Mouse (Mus musculus): ENCODE measurements at regions not wholly inside any gene's neighbourhood (a gene's known extent, or its start where the extent isn't known, plus 50 kb on each side); places are given as distances from the start of the nearest gene placed in this dataset.

DNA sequence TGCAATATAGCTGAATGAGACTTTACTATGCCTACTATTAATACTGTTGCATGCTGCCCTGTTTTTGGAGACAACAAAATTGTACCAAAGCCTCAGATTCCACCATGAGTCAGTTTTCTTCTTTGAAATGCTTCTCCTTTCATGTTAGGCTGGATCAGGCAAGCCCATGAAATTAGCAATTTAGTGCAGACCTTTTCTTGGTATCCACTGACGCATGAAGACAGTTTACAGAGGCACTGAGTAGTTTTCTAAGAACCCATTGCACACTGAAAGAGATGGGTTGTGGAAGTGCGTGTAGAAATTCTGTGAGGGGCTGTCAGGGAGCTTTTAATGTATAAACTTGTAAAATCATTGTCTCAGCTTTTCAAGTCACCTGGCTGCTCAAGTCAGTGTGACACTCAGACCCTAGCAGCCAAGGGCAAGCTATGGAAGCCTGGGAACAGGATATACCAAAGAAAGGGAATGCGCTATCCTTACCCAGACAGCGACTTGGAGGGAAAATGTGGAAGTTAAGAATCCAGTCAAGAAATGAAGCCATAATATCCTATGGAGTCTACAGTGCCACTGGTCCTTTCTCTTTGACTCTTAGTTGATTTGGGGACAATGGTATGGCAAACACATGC lies 323.1 kb downstream of the Mef2c start:
- Histone ChIP-seq H3K9ac (ENCODE audit: control insufficient read depth, low read depth, low read length, poor library complexity, severe bottlenecking) (no peak overlapping the region), H3K9me3 (replicated peaks; ENCODE audit: insufficient read depth, low read length) (no peaks in the 10 kb centered on the region), H3K4me3 (ENCODE audit: control insufficient read depth in 1 of 2, insufficient read depth in 1 of 2, low read depth in 2 of 2, low read length in 2 of 2) (no peak overlapping the region), H3K36me3 (ENCODE audit: control insufficient read depth in 1 of 2, insufficient read depth in 2 of 2, low read length in 2 of 2) (no peaks in the 10 kb centered on the region), H3K27ac (ENCODE audit: control insufficient read depth, low read depth, low read length) (no peak overlapping the region), H3K27me3 (ENCODE audit: control insufficient read depth in 1 of 2, insufficient read depth in 2 of 2, low read length in 2 of 2) (no peaks in the 10 kb centered on the region), H3K4me1 (ENCODE audit: control insufficient read depth in 1 of 2, insufficient read depth in 2 of 2, low read length in 2 of 2) (no peaks in the 10 kb centered on the region), H3K79me2 (ENCODE audit: control insufficient read depth, insufficient read depth, low read length, poor library complexity) (no peaks in the 10 kb centered on the region)
- no peak for DNase-seq (ENCODE audit: low read depth, low spot score)
- TF ChIP-seq MAX (IDR thresholded peaks at IDR 0.05; ENCODE audit: low read length) (no peak), CHD2 (IDR thresholded peaks at IDR 0.05; ENCODE audit: low read length) (no peak), GATA1 (IDR thresholded peaks at IDR 0.05; ENCODE audit: low read depth, low read length) (no peak), TBP (IDR thresholded peaks at IDR 0.05; ENCODE audit: low read depth, low read length) (no peak), KAT2A (conservative IDR thresholded peaks at IDR 0.05; ENCODE audit: low read depth, low read length) (no peak), TAL1 (IDR thresholded peaks at IDR 0.05; ENCODE audit: low read length) (no peak), SMC3 (IDR thresholded peaks at IDR 0.05; ENCODE audit: low read depth, low read length) (no peak), TCF12 (IDR thresholded peaks at IDR 0.05; ENCODE audit: low read depth, low read length) (no peak), CHD1 (IDR thresholded peaks at IDR 0.05; ENCODE audit: low read depth, low read length) (no peak), SIN3A (IDR thresholded peaks at IDR 0.05; ENCODE audit: low read length) (no peak), MAZ (IDR thresholded peaks at IDR 0.05; ENCODE audit: low read depth, low read length) (no peak), RAD21 (IDR thresholded peaks at IDR 0.05; ENCODE audit: low read depth, low read length) (no peak), HCFC1 (IDR thresholded peaks at IDR 0.05; ENCODE audit: low read depth, low read length) (no peak), JUND (IDR thresholded peaks at IDR 0.05; ENCODE audit: low read depth, low read length) (no peak), NELFE (IDR thresholded peaks at IDR 0.05; ENCODE audit: low read depth, low read length) (no peak), MEF2A (IDR thresholded peaks at IDR 0.05; ENCODE audit: extremely low read depth, insufficient replicate concordance, low read depth, low read length, poor library complexity, severe bottlenecking) (no peak), ZKSCAN1 (IDR thresholded peaks at IDR 0.05; ENCODE audit: low read depth, low read length) (no peak)

DNA sequence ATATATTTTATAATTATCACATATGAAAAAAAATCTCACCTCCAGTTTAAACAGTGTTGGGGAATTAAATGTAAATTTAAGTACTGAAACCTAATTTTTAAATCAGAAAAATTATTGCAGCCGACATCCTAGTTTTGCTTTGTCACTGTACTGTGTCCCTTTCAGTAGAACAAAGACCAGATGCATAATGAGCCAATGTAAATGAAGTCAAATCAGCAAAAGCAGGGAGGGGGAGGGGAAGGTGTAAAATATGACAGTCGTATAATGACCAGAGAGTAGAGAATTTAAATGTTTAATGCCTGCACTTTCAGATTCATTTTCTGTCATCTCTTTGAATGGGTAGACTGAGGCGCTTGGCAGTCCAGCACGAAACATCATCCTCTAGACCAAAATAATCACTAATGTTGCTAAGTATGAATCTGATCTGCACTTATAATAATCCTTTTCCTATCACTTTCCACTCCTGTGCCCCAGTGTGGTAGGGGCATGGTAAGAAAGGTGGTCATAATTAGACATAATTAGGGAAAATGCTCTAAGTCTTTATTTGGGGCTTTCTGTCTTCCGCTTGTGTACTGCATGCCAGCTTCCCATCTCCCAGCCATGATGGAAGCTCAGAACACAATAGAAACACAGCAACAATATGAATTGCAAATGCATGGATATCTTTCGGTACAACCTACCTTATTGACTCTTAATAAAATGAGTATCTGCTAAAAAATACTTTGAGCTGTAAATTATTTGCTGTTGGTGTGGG lies 356.0 kb upstream of the Tmem161b start:
- Histone ChIP-seq H3K4me1 (ENCODE audit: control insufficient read depth in 1 of 2, insufficient read depth in 2 of 2, low read length in 2 of 2) (no peaks in the 10 kb centered on the region), H3K27me3 (ENCODE audit: control insufficient read depth in 1 of 2, insufficient read depth in 2 of 2, low read length in 2 of 2) (no peaks in the 10 kb centered on the region), H3K9ac (ENCODE audit: control insufficient read depth, low read depth, low read length, poor library complexity, severe bottlenecking) (no peak overlapping the region), H3K4me3 (ENCODE audit: control insufficient read depth in 1 of 2, insufficient read depth in 1 of 2, low read depth in 2 of 2, low read length in 2 of 2) (no peak overlapping the region), H3K27ac (ENCODE audit: control insufficient read depth, low read depth, low read length) (no peak overlapping the region), H3K36me3 (ENCODE audit: control insufficient read depth in 1 of 2, insufficient read depth in 2 of 2, low read length in 2 of 2) (no peaks in the 10 kb centered on the region), H3K79me2 (ENCODE audit: control insufficient read depth, insufficient read depth, low read length, poor library complexity) (no peaks in the 10 kb centered on the region), H3K9me3 (replicated peaks; ENCODE audit: insufficient read depth, low read length) (no peaks in the 10 kb centered on the region)
- no peak for TF ChIP-seq TAL1 (IDR thresholded peaks at IDR 0.05; ENCODE audit: low read length)
- TF ChIP-seq USF1 (IDR thresholded peaks at IDR 0.05; ENCODE audit: low read depth, low read length), result no peak
- no peak for DNase-seq (ENCODE audit: low read depth, low spot score)
